Mouse (Mus musculus) liver, embryonic 14.5 days (tissue): ENCODE data around the gene Il1rl2.

Experiments
- CTCF ChIP-seq: IDR thresholded peaks from 2 replicates; pipeline ENCODE4 v1.5.1; 2016; ENCODE audit warnings: antibody characterized with exemption, low read depth, control low read depth
- EP300 ChIP-seq: IDR thresholded peaks from 2 replicates; pipeline ENCODE4 v1.6.1; 2016; ENCODE audit warnings: antibody characterized with exemption, low read depth

- no peak for TF ChIP-seq CTCF
- TF ChIP-seq EP300, result no peak
Observed at GRCm38 (mm10) chr1:40354665-40355064, 30.3 kb downstream of the Il1rl2 start.
